Mouse (Mus musculus) layer of hippocampus, postnatal 10 days (tissue): Measurements from ENCODE around the gene Ogfod2. TPM values are rescaled to one million over a fixed set of nuclear protein-coding genes. Genes with fewer than 3 reads are reported as not detected.

Experiments
- DNase-seq, 2 experiments: peaks; one replicate each; pipeline ENCODE4 v3.0.0; 2021; ENCODE audit warnings: low spot score in 2 of 2
- total RNA-seq, 2 experiments: library from RNA; stranded (reverse); gene quantifications; 2 replicates each; pipeline ENCODE4 v1.2.3; 2021

The Ogfod2 gene
- total RNA-seq, 2 experiments from 2014 or later = 30.8 to 37.0 TPM

DNA sequence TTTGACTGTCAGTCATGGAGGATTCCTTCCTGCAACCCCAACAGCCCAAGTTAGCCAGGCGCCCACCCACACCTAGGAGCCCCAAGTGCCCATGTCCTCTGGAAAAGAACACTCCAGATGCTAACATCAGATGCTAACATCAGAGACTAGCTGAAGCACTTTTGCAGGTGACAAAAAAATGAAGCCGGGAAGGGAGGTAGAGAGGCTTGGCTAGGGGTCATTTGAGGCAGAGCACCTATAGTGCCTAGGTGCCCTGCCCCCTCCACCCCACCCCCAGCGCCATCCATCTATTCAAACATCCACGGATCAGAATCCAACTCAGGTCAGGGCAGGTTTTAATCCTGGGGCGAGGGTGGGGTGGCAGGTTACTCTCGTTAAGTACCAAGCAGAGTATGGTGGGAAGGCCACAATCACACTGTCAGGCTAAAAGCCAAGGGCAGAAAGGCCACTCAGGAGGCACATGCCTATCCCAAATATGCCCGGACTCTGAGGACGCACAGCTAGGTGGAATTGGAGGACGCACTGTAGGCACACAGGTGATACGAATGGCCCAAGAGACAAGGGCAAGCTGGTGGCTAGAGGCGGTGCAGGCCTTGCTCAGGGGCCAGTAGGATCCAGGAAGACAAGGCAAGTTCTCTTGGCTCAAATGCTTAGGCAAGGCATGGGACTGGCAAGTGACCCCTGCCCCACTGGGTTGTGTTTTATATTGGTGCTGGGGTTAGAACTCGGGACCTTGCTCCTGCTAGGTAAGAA, 18.1 kb upstream of the Ogfod2 start:
- DNase-seq = peak in 1 of 2 experiments; percentile 35

DNA sequence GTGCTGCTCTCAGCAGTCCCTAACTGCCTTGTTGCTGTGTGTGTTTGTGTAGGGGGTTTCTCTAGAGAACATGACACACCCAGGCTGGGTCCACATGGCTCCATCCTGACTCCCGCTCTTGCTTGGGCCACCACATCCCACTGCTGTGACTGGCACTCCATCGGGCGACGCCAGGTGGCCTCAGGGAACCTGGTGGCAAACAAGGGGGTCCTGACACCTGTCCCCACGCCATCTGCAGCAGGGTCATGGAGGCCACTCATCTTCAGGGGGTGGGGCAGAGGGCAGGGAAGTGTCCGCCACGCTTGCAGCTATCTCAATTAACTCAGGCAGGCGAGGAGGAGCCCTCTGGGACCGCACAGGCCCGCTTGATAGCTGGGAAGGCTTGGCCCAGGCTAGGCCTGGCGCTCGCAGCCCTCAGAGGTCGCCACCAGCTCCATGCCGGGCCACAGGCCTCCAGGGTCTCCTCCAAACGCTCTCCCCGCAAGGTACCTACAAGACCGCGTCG, 17.0 kb upstream of the Ogfod2 start:
- peak in 1 of 2 experiments; percentile 45 for DNase-seq

DNA sequence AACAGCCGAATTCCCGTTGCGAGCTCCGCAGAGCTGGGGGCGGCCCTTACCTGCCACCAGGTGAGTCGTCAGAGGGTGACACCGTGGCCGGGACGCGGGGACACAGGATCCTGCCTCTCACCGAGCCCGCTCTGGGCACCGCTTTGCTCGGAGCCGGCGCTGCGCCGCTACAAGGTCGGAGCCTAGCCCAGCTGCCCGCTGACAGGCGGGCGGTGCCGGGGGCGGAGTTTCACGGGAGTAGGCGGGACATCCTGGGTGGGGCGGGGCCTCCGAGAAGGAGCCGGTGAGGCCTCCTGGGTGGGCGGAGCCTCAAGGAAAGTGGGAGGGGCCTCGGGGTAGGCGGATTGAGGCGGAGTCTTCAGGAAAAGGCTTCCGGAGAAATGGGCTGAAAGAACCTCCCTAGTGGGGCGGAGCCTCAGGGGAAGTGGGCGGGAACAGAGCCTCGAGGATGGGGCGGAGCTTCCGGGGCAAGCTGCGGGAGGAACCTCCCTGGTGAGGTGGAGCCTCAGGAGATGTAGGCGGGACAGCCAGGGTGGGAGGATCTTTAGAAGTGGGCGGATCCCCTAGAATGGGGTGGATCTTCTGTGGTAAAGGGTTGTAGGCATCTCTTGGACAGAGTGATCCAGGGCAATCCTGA, 16.4 kb upstream of the Ogfod2 start, which contains the start of gene Abcb9:
TSS of gene Abcb9 (minus strand) at position 203 of the 637 bp plus-strand sequence.
- peak; percentile 97 for DNase-seq

DNA sequence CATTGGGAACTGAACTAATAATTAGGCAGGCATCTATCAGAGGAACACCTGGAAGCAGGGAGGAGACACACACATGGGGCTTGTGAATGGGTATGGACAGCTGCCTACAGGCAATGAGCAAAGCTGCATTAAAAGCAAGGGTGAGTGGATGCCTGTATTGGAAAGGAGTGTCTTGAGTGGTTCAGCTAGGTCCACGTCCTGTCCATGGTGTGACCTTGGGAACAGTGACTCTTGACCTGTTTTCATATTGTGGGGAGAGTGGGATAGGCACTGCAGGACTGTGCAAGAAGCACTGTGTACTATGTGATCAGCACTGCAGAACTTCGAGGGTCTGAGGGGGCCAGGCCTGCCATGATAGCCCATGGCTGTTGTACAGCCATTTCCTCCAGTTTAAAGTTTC, 13.2 kb upstream of the Ogfod2 start:
- DNase-seq = no peak

DNA sequence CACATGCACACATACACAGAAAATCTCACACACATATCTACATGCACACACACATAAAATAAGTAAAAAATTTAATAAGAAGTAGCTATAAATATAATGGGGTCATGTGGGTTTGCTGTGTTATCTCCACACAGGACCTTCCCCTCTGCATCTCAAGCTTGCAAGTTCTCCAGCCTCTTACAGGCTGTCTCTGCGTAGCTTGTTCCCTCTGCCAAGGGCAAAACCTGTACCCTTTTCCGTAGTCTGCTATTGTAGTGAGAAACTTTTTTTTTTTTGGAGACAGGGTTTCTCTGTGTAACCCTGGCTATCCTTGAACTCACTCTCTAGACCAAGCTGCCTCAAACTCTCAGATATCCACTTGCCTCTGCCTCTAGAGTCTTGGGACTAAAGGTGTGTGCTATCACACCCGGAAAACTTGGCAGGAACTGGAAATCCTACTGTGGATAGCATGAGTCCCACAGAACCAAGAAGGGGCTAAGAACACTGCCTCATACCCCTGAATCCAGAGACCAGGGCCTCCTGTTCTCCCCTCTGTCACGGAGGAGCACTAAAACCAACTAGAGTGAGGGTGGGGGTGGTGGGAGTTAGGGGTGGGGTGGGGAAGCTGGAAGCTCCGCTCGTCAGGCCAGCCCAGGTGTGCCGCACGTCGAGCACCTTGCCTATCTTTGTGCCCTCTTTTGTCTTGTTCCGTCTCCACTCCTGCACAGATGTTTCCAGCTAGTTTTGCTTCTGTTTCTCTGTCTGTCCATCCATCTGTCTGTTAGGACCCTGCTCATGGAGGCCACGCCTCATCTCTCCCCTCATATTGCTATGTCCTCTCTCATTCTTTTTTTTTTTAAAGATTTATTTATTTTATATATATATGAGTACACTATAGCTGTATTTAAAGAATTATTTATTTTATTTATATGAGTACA, 11.7 kb upstream of the Ogfod2 start:
- no peak for DNase-seq

DNA sequence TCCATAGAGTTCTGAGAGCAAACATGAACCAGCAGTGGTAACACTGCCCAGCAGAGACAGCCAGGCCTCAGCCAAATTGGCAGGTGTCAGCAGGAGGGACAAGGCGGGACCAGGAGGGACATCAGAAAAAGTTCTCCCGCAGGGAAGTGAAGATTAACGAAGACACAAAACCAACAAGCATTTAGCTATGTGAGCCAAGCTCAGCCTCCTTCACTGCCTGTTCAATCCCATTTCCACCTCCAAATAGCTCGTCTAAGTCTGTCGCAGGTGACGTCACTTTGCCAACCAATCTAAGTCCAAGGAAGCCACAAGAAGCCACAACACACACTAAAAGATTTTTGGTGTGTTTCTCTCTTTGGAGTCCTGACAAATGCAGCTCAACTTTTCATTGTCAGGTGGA, 9.8 kb upstream of the Ogfod2 start:
- DNase-seq = no peak

DNA sequence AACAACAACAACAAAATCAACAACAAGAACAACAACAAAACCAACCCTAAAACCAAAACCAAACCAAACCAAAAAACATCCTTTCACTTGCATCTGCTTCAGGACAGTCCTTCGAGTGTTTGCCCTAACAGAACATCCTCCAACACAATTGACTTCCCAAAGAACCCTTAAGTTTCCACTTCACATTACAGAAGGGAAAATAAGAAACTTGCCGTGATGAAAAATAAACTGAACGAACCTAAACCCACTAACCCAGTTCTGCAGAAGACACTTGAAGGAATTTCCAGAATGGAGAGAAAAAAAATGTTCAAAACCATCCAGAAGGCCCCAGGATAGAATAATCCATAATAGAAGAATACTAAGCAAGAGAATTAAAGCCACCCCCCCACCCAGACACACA, 9.1 kb upstream of the Ogfod2 start:
- DNase-seq = no peak

DNA sequence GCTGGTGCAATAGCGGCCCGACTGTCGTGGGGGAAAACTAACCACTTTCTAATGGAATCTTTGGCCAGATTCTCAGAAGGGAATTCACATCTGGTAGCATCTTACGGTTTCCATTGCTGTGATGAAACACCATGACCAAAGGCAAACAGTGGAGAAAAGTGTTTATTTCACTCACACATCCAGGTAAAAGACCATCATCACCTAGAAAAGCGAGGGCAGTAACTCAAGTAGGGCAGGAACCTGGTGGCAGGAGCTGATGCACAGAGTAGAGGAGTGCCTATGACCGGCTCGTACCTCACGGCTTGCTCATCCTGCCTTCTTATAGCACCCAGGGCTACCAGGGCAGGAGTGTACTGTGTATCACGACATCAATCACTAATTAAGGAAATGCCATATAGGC, 8.5 kb upstream of the Ogfod2 start:
- DNase-seq = no peak

DNA sequence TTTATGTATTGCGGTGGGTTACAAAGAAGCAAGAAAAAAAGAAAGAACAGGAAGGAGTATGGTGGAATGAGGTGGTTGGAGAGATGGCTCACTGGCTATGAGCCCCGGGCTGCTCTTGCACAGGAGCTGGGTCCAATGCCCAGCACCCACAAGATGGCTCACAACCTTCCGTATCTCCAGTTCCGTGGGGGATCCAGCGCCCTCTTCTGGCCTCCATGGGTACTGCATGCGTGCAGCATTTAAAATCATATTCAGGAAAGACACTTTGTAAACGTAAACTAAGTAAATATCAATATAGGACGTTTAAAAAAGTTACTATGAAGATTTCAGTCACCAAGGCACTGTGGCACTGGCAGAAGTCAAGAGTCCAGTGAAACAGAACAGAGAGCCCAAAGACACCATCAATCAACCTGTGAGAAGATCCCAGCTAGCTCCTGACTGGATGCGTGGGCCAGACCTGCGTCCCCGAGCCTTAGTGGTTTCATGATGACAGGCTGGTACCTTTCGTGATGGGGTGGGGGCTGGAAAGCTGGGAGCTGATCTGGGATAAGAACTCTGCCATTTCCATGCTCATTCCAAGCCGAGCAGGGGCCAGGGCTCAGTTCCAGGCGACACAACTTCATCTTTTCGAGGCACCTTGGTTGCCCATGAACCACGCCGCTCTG, 888 bp upstream of the Ogfod2 start:
- DNase-seq = peak; percentile 51 to 52

DNA sequence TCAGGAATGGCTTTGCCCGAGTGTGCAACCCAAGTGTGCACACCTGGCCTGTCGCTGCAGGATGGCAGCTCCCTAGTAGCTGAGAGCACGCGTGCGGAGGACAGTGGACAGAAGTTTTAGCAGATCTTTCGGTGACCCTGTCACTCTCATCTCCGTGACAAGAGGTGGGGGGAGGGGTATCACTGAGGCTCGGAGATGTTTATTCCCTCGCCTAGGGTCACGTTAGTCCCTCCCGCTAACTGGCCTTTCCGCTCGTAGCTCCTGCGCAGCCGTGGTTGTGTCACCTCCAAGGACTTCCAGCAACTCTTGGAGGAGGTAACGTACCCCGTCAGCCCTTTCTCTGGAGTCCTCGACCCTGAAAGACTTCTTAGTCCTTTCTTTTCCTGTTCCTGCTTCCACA, 434 bp downstream of the Ogfod2 start:
- DNase-seq = no peak

DNA sequence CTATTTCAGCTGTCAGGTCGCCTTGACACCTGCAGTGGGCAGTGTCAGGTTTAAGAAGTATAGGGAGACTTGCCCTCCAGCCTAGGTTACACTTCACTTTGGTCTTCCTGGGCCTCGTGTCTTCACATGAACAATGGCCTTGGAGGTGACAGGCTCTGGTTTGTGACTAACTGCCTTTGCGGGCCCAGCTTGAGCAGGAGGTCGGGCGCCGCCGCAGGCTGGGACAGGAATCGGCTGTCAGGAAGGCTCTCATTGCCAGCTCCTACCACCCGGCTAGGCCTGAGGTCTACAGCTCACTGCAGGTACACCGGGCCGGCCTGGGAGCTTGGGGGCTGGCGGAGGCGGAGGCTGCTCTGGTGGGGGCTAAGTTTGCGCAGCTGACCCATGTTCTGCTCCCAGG, 933 bp downstream of the Ogfod2 start:
- peak; percentile 62 to 64 for DNase-seq

DNA sequence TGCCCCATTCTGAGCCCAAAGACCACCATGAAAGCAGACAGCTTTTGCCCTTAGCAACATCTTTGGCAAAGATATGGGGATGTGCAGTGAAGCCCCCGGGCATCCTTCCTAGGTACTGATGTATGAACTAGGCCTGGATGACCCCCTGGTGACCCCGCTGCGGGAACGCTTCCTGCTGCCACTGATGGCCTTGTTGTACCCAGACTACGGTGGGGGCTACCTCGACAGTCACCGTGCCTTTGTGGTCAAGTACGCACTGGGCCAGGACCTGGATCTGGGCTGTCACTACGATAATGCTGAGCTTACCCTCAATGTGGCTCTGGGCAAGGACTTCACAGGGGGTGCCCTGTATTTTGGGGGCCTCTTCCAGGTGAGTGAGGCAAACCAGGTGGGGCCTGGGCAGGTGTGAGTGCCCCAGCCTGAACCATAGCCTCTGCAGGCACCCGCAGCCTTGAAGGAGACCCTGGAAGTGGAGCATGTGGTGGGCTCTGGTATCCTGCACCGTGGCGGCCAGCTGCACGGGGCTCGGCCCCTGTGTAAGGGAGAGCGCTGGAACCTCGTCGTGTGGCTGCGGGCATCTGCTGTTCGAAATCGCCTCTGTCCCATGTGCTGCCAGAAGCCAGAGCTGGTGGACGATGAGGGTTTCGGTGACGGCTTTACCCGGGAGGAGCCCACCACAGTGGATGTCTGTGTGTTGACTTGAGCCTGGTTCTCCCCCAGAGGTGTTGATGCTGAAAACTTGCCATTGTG, 2.4 kb downstream of the Ogfod2 start:
- peak in 1 of 2 experiments; percentile 23 for DNase-seq

DNA sequence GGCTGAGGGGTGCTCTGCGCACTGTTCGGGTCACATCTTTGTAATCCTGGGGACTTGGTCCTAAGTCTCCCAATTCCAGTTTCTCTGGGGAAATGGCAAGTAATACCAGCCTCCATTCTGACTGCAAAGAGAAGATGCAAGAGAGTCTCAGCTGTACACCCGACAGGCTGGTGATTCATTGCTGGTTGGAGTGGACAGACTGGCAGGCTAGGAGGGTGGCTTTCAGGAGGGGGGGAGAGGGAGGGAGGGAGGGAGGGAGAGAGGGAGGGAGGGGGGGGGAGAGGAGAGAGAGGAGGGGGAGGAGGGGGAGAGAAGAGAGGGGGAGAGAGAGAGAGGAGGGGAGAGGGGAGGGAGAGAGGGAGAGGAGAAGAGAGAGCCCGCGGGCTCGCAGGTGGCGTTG, 3.4 kb downstream of the Ogfod2 start:
- DNase-seq = no peak

DNA sequence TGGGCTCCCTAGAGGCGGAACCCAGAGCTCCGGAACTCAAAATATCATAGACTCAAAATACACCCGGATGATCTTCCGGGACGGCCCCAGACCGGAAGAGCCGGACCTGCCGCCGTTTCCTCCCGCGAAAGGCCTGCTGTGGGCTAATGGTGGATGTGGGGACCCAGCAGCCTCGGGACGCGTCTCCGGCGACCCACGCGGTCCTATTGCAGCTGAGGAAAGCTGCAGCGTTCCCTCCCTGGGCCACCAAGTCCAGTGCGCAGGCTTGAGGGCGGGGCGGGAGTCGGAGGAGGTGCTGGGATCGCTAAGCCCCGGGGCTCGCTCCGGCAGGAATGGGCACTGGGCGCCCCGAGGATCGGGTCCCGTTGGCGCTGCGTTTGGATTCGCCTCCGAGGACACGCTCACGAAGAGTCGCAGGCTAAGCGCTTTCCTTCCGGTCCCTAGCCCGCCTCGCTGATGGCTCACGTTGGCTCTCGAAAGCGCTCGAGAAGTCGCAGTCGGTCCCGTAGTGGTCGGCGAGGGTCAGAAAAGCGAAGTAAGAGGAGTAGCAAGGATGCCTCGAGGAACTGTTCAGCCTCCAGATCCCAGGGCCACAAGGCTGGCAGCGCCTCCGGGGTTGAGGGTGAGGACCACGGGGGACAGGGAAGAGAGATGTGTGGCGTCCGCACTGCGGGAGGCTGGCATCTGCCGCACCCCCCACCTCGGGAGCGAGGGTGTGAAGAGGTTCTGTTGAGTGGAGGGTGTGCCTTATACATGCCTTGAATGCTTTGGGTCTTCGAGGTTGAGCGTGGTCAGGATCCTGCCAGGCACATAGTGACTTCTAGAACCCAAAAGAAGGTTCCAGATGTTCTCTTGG, 4.1 kb downstream of the Ogfod2 start, which contains the start of gene Arl6ip4:
TSS of gene Arl6ip4 (plus strand) at position 100 of the 856 bp plus-strand sequence.
- DNase-seq = peak; percentile 86 to 91

DNA sequence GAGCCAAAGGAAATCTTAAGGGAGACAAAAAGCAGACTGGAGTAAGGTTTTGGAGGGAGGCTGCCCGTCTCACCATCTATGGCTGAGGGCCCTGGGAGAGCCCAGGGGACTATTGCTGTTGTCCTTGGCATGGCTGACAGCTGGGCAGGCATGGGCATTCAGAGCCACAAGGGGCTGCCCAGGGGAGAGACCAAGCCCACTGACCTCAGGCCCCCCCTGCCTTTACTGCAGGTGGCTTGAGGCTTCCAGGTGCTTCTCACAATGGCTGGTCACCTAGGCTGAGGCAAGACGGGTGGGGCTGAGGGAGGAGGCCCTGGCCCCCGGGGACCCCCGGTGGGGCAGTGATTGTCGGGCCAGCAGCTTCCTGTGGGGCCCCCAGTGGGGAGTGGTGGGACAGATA, 7.1 kb downstream of the Ogfod2 start:
- no peak for DNase-seq

DNA sequence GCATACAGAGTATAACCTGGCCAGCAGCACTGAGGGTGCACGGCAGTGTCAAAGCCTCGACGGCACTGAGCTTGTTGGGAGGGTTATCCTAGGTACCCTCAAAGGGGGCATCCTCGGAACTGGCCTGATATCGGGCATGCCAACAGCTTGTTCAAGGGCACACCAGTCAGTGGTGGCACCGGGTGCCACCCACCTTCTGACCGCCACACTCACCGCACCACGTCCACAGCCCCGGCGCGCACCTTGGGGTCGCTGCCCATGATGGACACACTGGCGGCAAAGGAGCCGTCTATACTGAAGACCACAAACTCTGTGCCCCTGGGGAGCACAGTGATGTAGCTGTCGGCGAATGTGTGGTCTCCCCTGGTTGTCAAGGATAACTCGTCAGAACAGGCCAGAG, 10.3 kb downstream of the Ogfod2 start:
- DNase-seq = no peak

DNA sequence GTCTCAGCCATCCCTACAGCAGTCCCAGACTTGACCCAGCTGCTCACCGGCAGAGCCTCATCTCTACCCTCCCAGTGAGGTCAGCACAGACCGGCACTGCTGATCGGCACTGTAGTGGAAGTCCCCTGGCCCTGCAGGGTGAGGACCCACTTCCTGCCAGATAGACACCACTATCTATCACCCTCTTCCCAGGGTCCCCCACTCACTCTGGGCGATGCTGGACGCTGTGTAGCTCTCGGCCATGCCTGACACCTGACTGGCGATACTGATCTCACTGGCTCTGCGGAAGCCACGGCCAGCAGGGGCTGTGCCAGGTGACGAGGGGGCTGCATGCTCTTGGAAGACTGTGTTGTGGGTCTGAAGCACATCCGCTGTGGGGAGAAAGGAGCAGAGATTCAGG, 13.0 kb downstream of the Ogfod2 start:
- DNase-seq = no peak

DNA sequence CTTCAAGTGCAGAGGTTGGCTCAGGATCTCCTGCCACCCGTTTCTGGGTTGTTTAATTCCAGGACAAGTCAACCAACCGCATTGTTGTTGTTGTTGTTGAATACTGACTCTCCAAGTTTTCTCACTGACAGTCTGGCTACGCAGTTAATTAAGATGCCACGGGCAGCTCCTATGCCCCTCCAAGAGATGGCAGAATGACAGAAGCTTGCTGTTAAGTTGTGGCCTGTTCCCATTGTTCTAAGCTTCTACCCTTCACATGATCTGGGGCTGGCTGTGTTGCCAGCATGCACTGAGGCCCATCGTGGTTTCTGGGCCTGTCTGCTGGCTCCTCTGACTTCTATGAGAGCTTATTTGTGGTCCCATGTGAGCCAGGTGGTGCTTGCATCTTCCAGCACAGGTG, 22.2 kb downstream of the Ogfod2 start:
- DNase-seq = no peak

DNA sequence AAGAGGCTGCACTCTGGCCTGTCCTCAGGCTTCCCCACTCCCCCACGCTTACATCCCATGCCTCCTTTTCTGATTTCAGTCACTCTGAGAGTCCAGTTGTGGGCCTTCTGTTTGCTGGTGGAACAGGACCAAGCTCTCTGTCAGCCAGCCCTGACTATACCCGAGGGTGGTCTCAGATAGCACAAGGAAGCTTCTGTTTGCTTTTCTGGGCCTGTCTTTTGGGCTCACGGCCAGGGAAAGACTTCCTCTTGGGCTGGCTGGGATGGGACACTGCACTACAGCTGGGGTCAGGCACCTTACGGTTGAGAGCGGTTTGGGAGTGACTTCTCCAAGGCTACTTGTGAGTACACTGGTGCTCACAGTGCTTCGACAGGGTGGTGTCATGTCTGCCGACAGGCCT, 26.0 kb downstream of the Ogfod2 start:
- DNase-seq = peak in 1 of 2 experiments; percentile 51
